Mouse (Mus musculus) right cerebral cortex, postnatal 10 days (tissue): Measurements from ENCODE around the gene Tomm40l.
"Not testable (repeated sequence)": the region's sequence is repeated elsewhere in the genome, so short reads cannot be mapped to it uniquely, and the experiment has no call there.

Source experiments
- DNase-seq, 2 experiments: peaks; one replicate each; pipeline ENCODE4 v3.0.0; 2021; ENCODE audit warnings: low spot score in 2 of 2

Tomm40l gene

DNA sequence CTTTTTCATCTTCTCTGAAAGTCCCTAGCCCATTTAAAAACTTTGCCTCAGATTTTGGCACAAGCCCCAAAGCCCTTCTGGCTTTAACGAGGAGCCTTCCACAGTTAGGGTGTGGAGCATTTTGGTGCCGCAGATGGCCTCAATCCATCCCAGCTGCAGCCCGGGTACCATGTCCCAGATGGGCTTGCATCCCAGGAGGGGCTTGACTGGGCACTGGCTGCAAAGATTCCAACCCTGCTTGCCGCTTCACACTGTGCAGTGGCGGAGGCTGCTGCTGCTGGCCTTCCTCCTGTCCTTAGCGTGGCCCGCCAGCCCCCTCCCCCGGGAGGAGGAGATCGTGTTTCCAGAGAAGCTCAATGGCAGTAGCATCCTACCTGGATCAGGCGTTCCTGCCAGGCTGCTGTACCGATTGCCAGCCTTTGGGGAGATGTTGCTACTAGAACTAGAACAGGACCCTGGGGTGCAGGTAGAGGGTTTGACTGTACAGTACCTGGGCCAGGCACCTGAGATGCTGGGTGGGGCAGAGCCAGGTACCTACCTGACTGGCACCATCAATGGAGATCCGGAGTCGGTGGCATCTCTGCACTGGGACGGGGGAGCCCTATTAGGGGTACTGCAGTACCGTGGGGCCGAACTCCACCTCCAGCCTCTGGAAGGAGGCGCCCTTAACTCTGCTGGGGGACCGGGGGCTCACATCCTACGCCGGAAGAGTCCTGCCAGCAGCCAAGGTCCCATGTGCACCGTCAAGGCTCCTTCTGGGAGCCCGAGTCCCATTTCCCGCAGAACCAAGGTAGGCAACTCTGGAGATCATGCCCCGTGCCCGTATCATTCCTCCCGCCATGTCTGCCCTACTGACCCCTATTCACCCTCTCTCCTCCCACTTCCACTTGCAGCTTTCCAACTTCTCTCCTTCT is 28.6 kb upstream of the Tomm40l start, which contains the start of gene Ndufs2:
Gene Ndufs2, minus strand, starts transcription at position 709 of the 914 bp plus-strand sequence.
- peak in 1 of 2 experiments; percentile 57 for DNase-seq

- DNase-seq: peak; percentile 74 to 79
Measured at GRCm38 (mm10) chr1:171249913-171250600, 27.7 kb upstream of the Tomm40l start, which contains the start of gene Adamts4. Adamts4 (plus strand) TSS chr1:171250421.

DNA sequence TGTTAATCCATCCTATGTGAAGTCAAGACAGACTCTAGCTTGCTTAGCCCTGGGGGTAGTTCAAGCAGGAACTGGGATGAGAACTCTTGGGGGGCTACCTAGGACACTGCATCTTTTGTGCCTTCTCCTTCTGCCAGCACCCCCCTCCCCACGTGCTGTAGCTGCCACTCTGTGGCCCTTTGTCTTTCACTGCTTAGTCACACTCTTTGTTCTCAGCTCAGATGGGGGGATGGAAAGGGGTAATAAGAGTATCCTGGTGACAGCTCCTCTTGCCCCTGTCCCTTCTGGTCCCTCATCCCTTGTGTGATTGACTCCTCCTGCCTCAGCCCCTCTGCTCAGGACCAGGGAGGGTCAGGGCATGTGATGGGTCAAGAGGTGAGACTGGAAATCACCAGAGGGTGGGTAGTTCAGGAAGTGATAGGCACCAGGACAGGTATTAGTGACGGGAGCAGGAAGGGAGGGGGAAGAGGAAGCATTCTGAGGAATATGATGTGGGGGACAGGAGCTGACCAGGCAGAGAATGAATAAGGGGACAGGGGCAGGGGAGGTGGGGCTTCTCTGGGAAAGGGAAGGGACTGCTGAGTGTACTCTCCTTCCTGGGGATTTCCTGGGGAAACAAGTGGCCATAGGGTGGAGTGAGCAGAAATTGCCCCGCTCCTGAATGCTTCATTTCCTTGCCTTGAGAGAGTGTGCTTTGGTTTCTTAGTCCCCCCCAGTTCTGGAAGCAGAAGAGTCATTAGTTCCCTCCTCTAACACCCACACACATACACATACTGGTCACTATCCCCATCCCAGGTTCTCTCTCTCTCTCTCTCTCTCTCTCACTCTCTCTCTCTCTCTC is 26.3 kb upstream of the Tomm40l start:
- DNase-seq: no peak

GRCm38 (mm10) chr1:171247916-171248315 is 25.6 kb upstream of the Tomm40l start:
- no peak for DNase-seq

DNA sequence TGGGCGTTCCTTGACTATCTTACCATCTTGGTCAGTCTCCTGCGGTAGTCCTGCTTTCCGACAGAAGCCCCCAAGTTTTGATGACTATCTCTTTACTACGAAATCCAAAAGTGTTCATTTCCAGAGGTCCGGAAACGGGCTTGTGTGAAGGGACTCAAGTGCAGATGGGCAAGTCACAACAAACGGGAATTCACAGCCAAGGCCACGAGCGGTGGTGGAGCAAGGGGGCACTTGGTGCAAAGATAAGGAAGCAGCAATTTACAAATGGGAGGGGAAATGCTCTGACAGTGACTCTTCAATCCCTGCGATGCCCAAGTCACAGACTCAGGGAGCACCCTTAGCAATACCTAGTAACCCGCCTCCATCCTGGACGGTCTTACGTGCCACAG is 25.1 kb upstream of the Tomm40l start:
- DNase-seq: no peak

DNA sequence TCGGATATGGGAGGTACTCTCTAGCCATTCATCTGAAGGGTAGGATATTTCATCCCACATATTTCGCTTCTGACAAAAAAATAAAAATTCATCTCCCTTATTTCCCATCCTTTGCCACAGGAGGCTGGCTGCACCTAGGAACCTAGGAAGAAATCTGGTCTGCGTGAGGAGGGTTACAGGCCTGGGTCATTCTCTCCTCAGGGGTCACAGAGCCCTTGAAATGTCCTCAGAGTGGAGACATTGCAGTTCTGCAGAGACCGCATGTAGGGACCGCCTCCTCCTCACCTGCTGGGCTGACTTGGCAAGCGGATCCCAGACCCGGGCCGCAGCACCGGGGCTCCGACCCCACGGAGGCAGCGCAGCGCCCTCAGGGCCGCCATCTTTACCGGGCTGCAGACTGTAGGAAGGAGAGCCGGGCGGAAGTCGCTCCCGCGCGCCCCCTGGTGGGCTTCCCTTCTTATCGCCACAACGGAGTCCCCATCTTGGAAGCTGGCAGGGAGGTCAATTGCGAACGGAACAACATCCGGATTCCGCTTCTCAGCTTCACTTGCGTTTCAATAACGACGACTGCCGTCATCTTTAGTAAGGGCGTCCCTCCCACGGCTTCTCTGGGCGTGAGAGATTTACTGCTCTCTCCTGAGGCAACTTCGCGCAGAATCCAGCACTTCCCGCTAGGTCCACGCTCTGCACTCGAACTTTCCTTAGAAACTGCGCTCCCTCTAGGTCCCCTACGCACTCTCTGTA is 24.6 kb upstream of the Tomm40l start:
- DNase-seq: peak; percentile 98 to 99

GRCm38 (mm10) chr1:171245353-171245752 is 23.0 kb upstream of the Tomm40l start:
- no peak for DNase-seq

DNA sequence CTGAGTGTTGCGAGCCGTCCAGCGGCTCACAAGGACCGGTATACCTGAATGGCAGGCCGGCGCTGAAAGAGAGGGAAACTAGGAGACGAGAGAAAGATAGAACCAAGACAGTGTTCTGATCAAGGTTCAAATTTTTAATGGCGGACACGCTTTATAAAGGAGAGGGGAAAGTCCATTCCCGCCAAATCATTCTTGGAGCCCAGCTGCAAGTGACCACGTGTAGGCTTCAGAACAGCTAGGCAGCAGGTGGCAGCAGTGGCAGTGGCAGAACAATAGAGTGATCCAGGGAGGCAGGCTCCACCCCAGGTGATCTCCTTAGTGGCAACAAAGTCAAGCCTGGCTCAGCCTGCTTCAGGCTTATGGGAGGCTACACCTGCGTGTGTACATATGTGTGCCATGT is 19.6 kb upstream of the Tomm40l start:
- DNase-seq: not testable (repeated sequence)

- DNase-seq: no peak
Measured at GRCm38 (mm10) chr1:171240911-171241310, 18.6 kb upstream of the Tomm40l start.

GRCm38 (mm10) chr1:171239992-171240744 is 17.9 kb upstream of the Tomm40l start:
- no peak for DNase-seq

DNA sequence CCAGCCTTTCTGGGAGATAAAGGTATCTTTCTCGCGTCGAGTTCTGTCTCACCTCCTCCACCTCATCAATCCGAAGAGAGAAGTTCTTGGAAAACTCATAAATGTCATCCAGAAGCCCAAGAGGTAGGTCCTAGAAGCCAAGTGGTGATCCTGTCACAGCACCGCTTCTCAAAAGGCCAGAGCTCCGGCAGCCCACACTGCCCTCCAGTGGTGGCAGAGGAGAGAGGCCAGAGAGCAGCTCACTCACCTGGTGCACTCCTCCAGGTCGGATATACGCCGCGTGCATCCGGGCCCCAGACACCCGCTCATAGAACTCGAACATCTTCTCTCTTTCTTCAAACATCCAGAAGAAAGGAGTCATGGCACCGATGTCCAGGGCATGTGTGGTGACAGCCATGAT is 16.1 kb upstream of the Tomm40l start:
- DNase-seq: no peak

- DNase-seq: no peak
Measured at GRCm38 (mm10) chr1:171237438-171237837, 15.1 kb upstream of the Tomm40l start.

GRCm38 (mm10) chr1:171235791-171236190 is 13.5 kb upstream of the Tomm40l start:
- DNase-seq: no peak

DNA sequence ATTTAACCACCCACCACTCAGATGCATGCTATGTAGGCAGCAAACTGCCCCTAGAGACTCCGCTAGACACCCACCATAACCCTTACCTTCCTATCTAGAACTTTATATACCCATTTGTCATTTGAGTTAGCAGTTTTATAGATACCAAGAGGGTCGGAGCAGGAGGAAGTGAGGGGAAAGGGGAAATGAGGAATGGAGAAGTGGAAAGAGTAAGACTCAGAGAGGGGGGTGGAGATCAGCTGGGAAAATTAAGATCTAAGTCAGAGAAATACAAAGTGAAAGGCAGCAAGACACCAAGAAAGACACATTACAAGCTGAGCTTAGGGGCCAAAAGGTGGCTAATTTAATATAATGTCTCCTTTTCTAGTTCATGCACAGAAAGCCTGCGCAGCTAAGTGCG is 12.2 kb upstream of the Tomm40l start:
- DNase-seq: no peak

GRCm38 (mm10) chr1:171234126-171234525 is 11.8 kb upstream of the Tomm40l start, which contains the start of gene Fcer1g:
Fcer1g (minus strand) TSS chr1:171234365.
- DNase-seq: peak in 1 of 2 experiments; percentile 56

GRCm38 (mm10) chr1:171232800-171233730 is 10.8 kb upstream of the Tomm40l start:
- DNase-seq: no peak

DNA sequence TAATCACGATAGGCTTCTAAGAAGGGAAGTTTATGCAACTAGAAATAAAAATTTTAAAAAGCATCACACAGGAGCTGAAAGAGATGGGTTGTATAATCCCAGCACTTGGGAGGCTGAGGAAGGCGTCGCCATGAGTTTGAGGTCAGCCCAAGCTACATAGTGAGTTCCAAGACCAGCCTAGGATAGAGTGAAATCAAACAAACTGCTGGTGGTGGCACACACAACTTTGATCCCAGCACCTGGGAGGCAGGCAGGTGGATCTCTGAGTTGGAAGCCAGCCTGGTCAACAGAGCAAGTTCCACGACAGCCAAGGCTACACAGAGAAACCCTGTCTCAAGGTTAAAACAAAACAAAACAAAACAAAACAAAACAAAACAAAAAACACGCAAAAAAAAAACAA is 10.0 kb upstream of the Tomm40l start:
- DNase-seq: no peak

GRCm38 (mm10) chr1:171231844-171232243 is 9.5 kb upstream of the Tomm40l start:
- no peak for DNase-seq

DNA sequence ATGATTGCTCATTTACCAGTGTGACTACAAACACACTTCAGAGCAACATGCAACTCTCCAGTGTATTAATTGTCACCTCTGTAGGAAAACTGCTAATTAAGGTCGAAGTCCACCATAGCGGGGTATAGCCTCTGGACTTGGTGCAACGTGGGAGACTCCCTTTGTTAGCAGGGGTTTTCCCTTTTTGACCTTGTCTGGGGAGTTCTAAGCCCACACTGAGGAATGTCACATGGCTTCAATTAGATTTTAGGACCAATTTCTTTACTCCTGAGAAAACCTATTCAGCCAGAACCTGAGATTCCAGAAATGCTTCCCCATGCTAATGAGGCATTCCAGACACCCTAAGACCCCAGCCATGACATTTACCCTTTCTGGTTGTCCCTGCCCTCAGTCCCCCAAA is 7.9 kb upstream of the Tomm40l start:
- DNase-seq: no peak
